Comparison of ENCODE assay signal across 8 mouse cellular contexts in genomic region chr7:103827808-103828207, GRCm38 (mm10). TPM values are rescaled to one million over a fixed set of nuclear protein-coding genes. Genes with fewer than 3 reads are reported as not detected.
DNase-seq lines count a peak whose midpoint lies in the region; ATAC-seq and TF ChIP-seq lines count a peak whose summit lies in the region.

Hbb-bs (minus strand) TSS chr7:103828096.

- no peak for TF ChIP-seq POLR2A in cerebellum, adult 2 months (IDR thresholded peaks at IDR 0.05; ENCODE audit: borderline replicate concordance, insufficient read depth, low read length)

- H3K27me3 ChIP-seq in cerebellum, adult 2 months (ENCODE audit: control insufficient read depth, insufficient read depth, low read length), result no peaks in the 10 kb centered on the region
- no peaks in the 10 kb centered on the region for H3K27me3 ChIP-seq in intestine, embryonic 15.5 days (replicated peaks)
- no peaks in the 10 kb centered on the region for H3K27me3 ChIP-seq in megakaryocyte, embryonic 14.5 days (replicated peaks)

- no peaks in the 10 kb centered on the region for H3K36me3 ChIP-seq in intestine, embryonic 15.5 days
- no peaks in the 10 kb centered on the region for H3K36me3 ChIP-seq in megakaryocyte, embryonic 14.5 days (replicated peaks; ENCODE audit: low read length)

- TF ChIP-seq CTCF in cerebellum, adult 2 months (IDR thresholded peaks at IDR 0.05; ENCODE audit: borderline replicate concordance, insufficient read depth, low read depth, low read length), result no peak

- DNase-seq in cerebellum, adult 2 months, result no peak
- DNase-seq in cerebellum, postnatal 25 days, result no peak
- no peak for DNase-seq in adrenal gland, postnatal 4 days (ENCODE audit: low spot score in 2 of 2)
- DNase-seq in gastrocnemius, postnatal 14 days, result no peak
- no peak for DNase-seq in right cerebral cortex, postnatal 25 days
- no peak for DNase-seq in right cerebral cortex, postnatal 10 days (ENCODE audit: low spot score in 2 of 2)

- H3K4me3 ChIP-seq in cerebellum, adult 2 months (replicated peaks; ENCODE audit: insufficient read depth, low read depth, low read length), result no peak within 1 kb of the TSS
- H3K4me3 ChIP-seq in intestine, embryonic 15.5 days (replicated peaks), result no peak within 1 kb of the TSS
- H3K4me3 ChIP-seq in megakaryocyte, embryonic 14.5 days (replicated peaks), result peak within 1 kb of the TSS; percentile 62

- no peaks in the 10 kb centered on the region for H3K4me1 ChIP-seq in cerebellum, adult 2 months (ENCODE audit: control insufficient read depth, insufficient read depth, low read length)
- H3K4me1 ChIP-seq in intestine, embryonic 15.5 days (replicated peaks), result no peaks in the 10 kb centered on the region
- H3K4me1 ChIP-seq in megakaryocyte, embryonic 14.5 days, result peaks cover 16% of the 10 kb centered on the region

- H3K9me3 ChIP-seq in intestine, embryonic 15.5 days, result no peaks in the 10 kb centered on the region
- no peaks in the 10 kb centered on the region for H3K9me3 ChIP-seq in megakaryocyte, embryonic 14.5 days

- ATAC-seq in intestine, embryonic 15.5 days, result peak; percentile 90

- WGBS in cerebellum, adult 2 months, result 86% methylated on average over 4 of the region's 4 CpGs
- whole genome bisulfite sequencing in intestine, embryonic 15.5 days, result 90% methylated on average over 4 of the region's 4 CpGs

- no peak within 1 kb of the TSS for H3K27ac ChIP-seq in cerebellum, adult 2 months (ENCODE audit: insufficient read depth, low read length)
- H3K27ac ChIP-seq in intestine, embryonic 15.5 days, result no peak within 1 kb of the TSS

- no peak within 1 kb of the TSS for H3K4me2 ChIP-seq in intestine, embryonic 15.5 days (replicated peaks)

- intact Hi-C loops in gastrocnemius, postnatal 14 days (cut with DNase I; ENCODE audit: low total_unique reads), result no loop called here

- no peak within 1 kb of the TSS for H3K9ac ChIP-seq in intestine, embryonic 15.5 days

RNA-seq across cellular contexts. Expression of gene Hbb-bs, which starts in this region (rescaled TPM):
- polyA plus RNA-seq in cerebellum, adult 2 months (2012; rRNA removed), result 581 and 1,292 TPM in 2 replicates
- total RNA-seq in adrenal gland, postnatal 4 days (2021), result 1,000 to 10,000 TPM; 4,172 to 4,820 TPM
- total RNA-seq in gastrocnemius, postnatal 14 days (2021), result 1,000 to 10,000 TPM; 1,097 to 1,122 TPM
- polyA plus RNA-seq in intestine, embryonic 15.5 days (2015; fragmentation: Nextera tagmentation; extraction: Ambion mirVana), result 7,434 and 7,479 TPM in 2 replicates
- 423 and 663 TPM in 2 replicates for polyA plus RNA-seq in megakaryocyte, embryonic 14.5 days (2012; ENCODE audit: insufficient read depth, low replicate concordance)
